Mouse (Mus musculus) heart, embryonic 15.5 days (tissue): Measurements from ENCODE around the gene Prdx5. TPM values are rescaled to one million over a fixed set of nuclear protein-coding genes. Genes with fewer than 3 reads are reported as not detected.

Experiments used
- ATAC-seq: fragments of 200-750 bp; cut with Nextera tagmentation; replicated peaks from 2 replicates; pipeline ENCODE4 v1.8.0; 2017; ENCODE audit warnings: low read depth, moderate TSS enrichment; ENCODE audit not compliant: insufficient number of reproducible peaks, insufficient read depth, low FRiP score
- H3K27ac ChIP-seq: fragments of 300-500 bp; sonication (generic); 2 replicates; pipeline ENCODE4 v1.5.1; 2015; ENCODE audit warnings: mild to moderate bottlenecking, inconsistent platforms
- H3K27me3 ChIP-seq: fragments of 300-500 bp; sonication (generic); 2 replicates; pipeline ENCODE4 v1.6.1; 2015; ENCODE audit warnings: inconsistent platforms
- H3K36me3 ChIP-seq: fragments of 300-500 bp; sonication (generic); 2 replicates; pipeline ENCODE4 v1.6.1; 2015; ENCODE audit warnings: mild to moderate bottlenecking, inconsistent platforms
- H3K4me1 ChIP-seq: fragments of 300-500 bp; sonication (generic); replicated peaks from 2 replicates; pipeline ENCODE4 v1.6.1; 2015; ENCODE audit warnings: inconsistent platforms
- H3K4me2 ChIP-seq: fragments of 300-500 bp; sonication (generic); 2 replicates; pipeline ENCODE4 v1.6.1; 2015; ENCODE audit warnings: inconsistent platforms, mild to moderate bottlenecking, moderate library complexity
- H3K4me3 ChIP-seq: fragments of 300-500 bp; sonication (generic); 2 replicates; pipeline ENCODE4 v1.5.1; 2015; ENCODE audit warnings: mild to moderate bottlenecking, inconsistent platforms
- H3K9ac ChIP-seq: fragments of 300-500 bp; sonication (generic); 2 replicates; pipeline ENCODE4 v1.6.1; 2015; ENCODE audit warnings: mild to moderate bottlenecking, inconsistent platforms
- H3K9me3 ChIP-seq: fragments of 300-500 bp; sonication (generic); replicated peaks from 2 replicates; pipeline ENCODE4 v1.6.1; 2016; ENCODE audit warnings: inconsistent platforms
- WGBS: fragments of 180-500 bp; shearing (Covaris S2); methylation state at CpG from one replicate; pipeline ENCODE4 v1.1.7; 2015; ENCODE audit warnings: mixed read lengths; 5-methylcytosine and 5-hydroxymethylcytosine counted together
- polyA plus RNA-seq: library from polyadenylated mRNA; unstranded; fragments of >200 nt; fragmentation: Nextera tagmentation; extraction: Ambion mirVana; gene quantifications from 2 replicates; pipeline ENCODE4 v1.2.1, GENCODE M21; 2015

Prdx5 gene
- polyA plus RNA-seq, 1 experiment from 2014 or later, result 344 TPM

DNA sequence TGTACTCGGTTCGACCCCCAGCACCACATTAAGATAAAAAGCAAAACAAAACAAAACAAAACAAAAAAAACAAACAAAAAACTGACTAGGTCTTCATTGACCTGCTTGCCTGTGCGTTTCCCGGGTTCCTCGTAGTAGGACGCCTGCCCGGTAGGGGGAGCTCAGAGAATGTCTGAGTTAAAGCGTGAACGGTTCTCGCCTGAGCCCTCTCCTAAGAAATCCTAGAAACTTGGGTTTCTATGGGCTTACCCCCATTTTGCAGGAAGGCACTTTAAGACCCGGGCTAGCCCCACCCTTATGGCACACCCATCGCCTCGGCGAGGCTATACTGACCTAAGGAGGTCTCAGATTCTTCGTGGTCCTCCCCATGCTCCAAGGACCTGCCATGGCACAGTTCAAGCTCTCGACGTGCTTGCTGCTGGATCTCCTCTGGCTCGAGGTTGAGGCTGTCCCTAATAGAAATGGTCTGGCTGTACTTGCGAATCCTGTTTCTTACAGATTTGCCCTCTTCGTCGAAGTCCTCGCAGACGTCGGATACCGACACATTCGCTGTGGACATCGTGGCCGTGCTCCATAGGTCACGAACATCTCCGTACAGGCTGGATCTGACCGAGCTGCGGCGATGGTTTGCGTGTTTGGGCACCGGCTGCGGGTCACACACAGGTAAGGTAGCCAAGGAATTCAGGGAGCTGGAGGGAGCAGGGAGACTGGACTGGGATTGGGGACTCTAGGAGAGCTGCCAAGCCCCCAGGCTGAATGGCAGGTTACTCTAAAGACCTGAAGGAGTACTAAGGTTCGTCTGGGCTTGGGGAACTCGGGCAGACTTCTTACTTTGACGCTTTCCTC, 14.8 kb upstream of the Prdx5 start:
- Histone ChIP-seq H3K27ac (no peak overlapping the region), H3K4me2 (peak overlapping the region; percentile 48), H3K9ac (peak overlapping the region; percentile 0; the same call in 1 of the 2 replicates), H3K27me3 (peaks cover 57% of the 10 kb centered on the region), H3K9me3 (no peaks in the 10 kb centered on the region), H3K4me1 (peaks cover 53% of the 10 kb centered on the region), H3K4me3 (peak overlapping the region; percentile 19), H3K36me3 (0 out of 2 replicates have a peak, but pooled peaks cover 1% of the 10 kb centered on the region)
- WGBS, result 5% methylated on average over 39 of the region's 39 CpGs
- no peak for ATAC-seq

DNA sequence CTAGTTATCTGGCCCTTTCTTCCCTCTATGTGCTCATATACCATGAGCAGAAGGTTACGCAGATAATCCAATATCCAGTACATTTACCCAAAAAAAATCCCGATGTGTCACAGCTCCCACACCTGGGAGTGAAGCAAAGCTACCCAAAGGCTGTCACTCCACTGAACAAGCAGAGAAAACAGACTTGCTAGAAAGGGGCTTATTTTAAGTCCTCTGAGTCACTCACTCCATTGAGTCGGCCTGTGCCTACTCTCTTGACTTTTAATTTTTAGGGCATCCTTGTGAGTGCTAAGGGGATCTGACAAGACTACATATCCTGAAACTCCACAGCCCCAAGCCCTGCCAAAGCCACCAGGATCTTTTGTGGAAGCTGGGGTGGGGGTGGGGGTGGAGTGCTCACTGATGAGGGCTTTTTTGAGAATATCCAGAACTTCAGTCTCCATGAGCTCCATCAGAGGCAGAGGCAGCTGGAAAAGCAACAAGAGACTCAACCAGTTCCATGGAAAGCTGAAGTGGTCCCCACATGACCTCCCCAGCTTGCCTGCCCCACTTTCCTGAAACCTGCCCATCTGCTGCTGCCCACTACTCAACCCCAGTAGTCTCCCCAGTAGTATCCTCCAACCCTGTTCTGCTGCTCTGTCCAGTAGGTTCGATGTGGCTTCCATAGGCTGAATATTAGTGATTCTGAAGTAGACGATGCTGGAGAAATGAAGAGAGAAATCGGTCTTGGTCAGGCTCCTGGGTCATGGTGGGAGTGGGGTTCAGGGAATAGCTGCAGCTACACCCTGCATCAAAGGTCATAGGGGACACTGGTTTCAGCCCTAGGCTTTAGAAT, 13.2 kb upstream of the Prdx5 start:
- peak overlapping the region; percentile 90 for H3K27ac ChIP-seq
- H3K4me3 ChIP-seq, result peak overlapping the region; percentile 80
- no peaks in the 10 kb centered on the region for H3K9me3 ChIP-seq
- H3K4me2 ChIP-seq, result peak overlapping the region; percentile 85
- H3K4me1 ChIP-seq, result peaks cover 59% of the 10 kb centered on the region
- H3K9ac ChIP-seq, result peak overlapping the region; percentile 55
- 0 out of 2 replicates have a peak, but pooled peaks cover 7% of the 10 kb centered on the region for H3K36me3 ChIP-seq
- ATAC-seq, result no peak
- WGBS, result 66% methylated on average over 6 of the region's 6 CpGs
- H3K27me3 ChIP-seq, result peaks cover 44% of the 10 kb centered on the region

GRCm38 (mm10) chr19:6921647-6922567, 12.0 kb upstream of the Prdx5 start, which contains the start of gene Esrra:
Gene Esrra (minus strand): TSS chr19:6921813.
- peak; percentile 94 for ATAC-seq
- Histone ChIP-seq H3K9me3 (no peaks in the 10 kb centered on the region), H3K4me3 (peak within 1 kb of the TSS; percentile 80), H3K27ac (peak within 1 kb of the TSS; percentile 96), H3K27me3 (peaks cover 32% of the 10 kb centered on the region), H3K4me1 (peaks cover 53% of the 10 kb centered on the region), H3K4me2 (peak within 1 kb of the TSS; percentile 85), H3K36me3 (0 out of 2 replicates have a peak, but pooled peaks cover 7% of the 10 kb centered on the region), H3K9ac (peak within 1 kb of the TSS; percentile 90)
- under 1% methylated on average over 57 of the region's 66 CpGs for WGBS

DNA sequence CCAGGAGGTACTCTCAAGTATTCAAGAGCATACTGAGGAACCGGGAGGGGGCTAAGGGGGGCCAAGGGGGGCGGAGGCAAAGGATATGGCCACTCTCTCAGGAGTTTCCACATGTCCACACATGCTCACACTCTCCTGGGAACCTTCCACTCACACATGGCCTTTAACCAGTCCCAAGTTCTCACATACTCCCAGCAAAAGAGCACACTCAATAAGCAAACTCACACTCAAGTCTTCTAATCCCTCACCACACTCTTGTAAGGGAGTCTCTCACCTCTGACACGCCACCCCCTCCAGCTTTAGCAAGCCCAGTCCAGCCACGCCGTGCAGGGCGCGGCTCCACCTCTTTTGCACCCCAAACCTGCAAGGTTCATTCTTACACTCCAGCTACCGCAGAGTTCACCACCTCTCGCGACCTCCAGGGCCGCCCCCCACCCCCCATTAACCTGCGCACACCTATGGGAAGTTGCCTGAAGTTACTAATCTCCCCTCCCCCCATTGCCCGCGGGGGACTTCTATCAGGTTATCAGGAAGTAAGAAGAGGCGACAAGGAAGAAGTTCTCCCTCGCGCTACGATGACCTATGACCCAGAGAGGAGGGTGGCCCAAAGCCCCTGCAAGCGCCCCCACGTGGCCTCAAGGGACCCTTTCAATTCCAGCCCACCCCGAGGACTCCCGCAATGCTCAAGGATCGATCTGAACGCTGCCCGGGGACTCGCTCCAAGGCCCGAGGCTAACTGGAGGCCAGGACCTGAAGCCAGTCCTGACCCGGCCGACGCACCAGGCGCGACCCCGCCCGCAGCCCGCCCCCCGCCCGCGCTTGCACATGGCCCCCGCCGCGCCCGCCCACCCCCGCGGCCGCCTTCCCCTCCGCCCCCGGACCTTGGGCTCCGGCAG, 11.1 kb upstream of the Prdx5 start:
- Histone ChIP-seq H3K4me3 (peak overlapping the region; percentile 80), H3K4me1 (peaks cover 48% of the 10 kb centered on the region), H3K27me3 (peaks cover 23% of the 10 kb centered on the region), H3K36me3 (0 out of 2 replicates have a peak, but pooled peaks cover 7% of the 10 kb centered on the region), H3K9me3 (no peaks in the 10 kb centered on the region), H3K9ac (peak overlapping the region; percentile 90), H3K4me2 (peak overlapping the region; percentile 85), H3K27ac (peak overlapping the region; percentile 96)
- ATAC-seq, result no peak; the same call in 1 of the 2 replicates
- WGBS, result 1% methylated on average over 45 of the region's 48 CpGs

GRCm38 (mm10) chr19:6919876-6920740, 10.2 kb upstream of the Prdx5 start:
- Histone ChIP-seq H3K4me3 (peak overlapping the region; percentile 80), H3K36me3 (0 out of 2 replicates have a peak, but pooled peaks cover 7% of the 10 kb centered on the region), H3K27ac (peak overlapping the region; percentile 96), H3K9ac (peak overlapping the region; percentile 90), H3K9me3 (no peaks in the 10 kb centered on the region), H3K4me2 (peak overlapping the region; percentile 85), H3K4me1 (peaks cover 41% of the 10 kb centered on the region), H3K27me3 (peaks cover 15% of the 10 kb centered on the region)
- WGBS, result 35% methylated on average over 8 of the region's 8 CpGs
- ATAC-seq, result no peak

DNA sequence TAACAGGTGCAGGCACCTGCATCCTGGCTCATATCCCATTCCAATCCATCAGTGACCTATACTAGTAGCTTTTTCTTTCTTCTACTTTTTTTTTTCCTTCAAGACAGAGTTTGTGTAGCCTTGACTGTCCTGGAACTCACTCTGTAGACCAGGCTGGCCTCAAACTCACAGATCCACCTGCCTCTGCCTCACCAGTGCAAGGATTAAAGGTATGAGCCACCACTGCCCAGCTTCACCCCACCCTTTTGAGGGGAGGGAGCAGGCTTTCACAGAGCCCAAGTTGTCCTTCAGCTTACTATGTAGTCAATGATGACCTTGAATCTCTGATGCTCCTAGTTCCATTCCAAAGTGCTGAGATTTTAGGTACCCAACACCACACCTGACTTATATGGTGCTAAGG, 9.5 kb upstream of the Prdx5 start:
- Histone ChIP-seq H3K4me1 (peaks cover 37% of the 10 kb centered on the region), H3K4me3 (peak overlapping the region; percentile 80; the same call in 1 of the 2 replicates), H3K4me2 (peak overlapping the region; percentile 85), H3K9ac (0 out of 2 replicates have a peak overlapping the region, but pooled peaks have one; percentile 90), H3K27ac (peak overlapping the region; percentile 96), H3K36me3 (0 out of 2 replicates have a peak, but pooled peaks cover 7% of the 10 kb centered on the region), H3K9me3 (no peaks in the 10 kb centered on the region), H3K27me3 (peaks cover 8% of the 10 kb centered on the region; the same call in 1 of the 2 replicates)
- ATAC-seq, result no peak

GRCm38 (mm10) chr19:6918321-6918720, 8.4 kb upstream of the Prdx5 start:
- Histone ChIP-seq H3K27me3 (peaks cover 1% of the 10 kb centered on the region; the same call in 1 of the 2 replicates), H3K4me3 (no peak overlapping the region), H3K9me3 (no peaks in the 10 kb centered on the region), H3K4me1 (peaks cover 35% of the 10 kb centered on the region), H3K4me2 (no peak overlapping the region), H3K27ac (no peak overlapping the region), H3K36me3 (peaks cover 18% of the 10 kb centered on the region; the same call in 1 of the 2 replicates), H3K9ac (no peak overlapping the region)
- no peak for ATAC-seq
- WGBS, result 91% methylated on average over 4 of the region's 4 CpGs

- H3K9ac ChIP-seq, result no peak overlapping the region
- H3K36me3 ChIP-seq, result peaks cover 36% of the 10 kb centered on the region
- WGBS, result 85% methylated on average over 4 of the region's 4 CpGs
- H3K4me1 ChIP-seq, result peaks cover 25% of the 10 kb centered on the region
- H3K4me2 ChIP-seq, result no peak overlapping the region
- H3K4me3 ChIP-seq, result no peak overlapping the region
- H3K9me3 ChIP-seq, result no peaks in the 10 kb centered on the region
- no peak for ATAC-seq
- no peak overlapping the region for H3K27ac ChIP-seq
- no peaks in the 10 kb centered on the region for H3K27me3 ChIP-seq
Observed at GRCm38 (mm10) chr19:6916496-6916895, 6.6 kb upstream of the Prdx5 start.

DNA sequence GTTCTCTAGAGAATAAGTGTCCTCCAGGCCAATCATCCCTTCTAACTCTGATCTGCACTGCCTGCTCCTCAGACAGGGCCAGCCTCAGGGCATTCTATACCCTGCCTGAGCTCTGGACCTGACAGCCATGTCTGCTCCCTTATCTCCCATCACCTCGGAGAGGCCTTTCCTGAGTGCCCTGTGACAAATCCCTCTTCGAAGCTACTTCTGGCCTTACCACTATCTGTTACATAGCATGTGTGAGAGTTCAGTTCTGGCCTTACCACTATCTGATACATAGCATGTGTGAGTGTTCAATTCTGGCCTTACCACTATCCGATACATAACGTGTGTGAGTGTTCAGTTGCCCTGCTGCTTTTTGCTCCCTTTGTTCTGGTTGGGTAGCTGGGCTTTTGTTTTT, 5.4 kb upstream of the Prdx5 start:
- 43% methylated on average over 4 of the region's 4 CpGs for WGBS
- no peaks in the 10 kb centered on the region for H3K9me3 ChIP-seq
- peaks cover 27% of the 10 kb centered on the region for H3K4me1 ChIP-seq
- H3K4me3 ChIP-seq, result no peak overlapping the region
- H3K4me2 ChIP-seq, result no peak overlapping the region
- H3K9ac ChIP-seq, result no peak overlapping the region
- peaks cover 40% of the 10 kb centered on the region for H3K36me3 ChIP-seq
- H3K27ac ChIP-seq, result no peak overlapping the region
- no peaks in the 10 kb centered on the region for H3K27me3 ChIP-seq
- ATAC-seq, result no peak
